Mouse (Mus musculus): ENCODE results near the gene Mto1.

DNA sequence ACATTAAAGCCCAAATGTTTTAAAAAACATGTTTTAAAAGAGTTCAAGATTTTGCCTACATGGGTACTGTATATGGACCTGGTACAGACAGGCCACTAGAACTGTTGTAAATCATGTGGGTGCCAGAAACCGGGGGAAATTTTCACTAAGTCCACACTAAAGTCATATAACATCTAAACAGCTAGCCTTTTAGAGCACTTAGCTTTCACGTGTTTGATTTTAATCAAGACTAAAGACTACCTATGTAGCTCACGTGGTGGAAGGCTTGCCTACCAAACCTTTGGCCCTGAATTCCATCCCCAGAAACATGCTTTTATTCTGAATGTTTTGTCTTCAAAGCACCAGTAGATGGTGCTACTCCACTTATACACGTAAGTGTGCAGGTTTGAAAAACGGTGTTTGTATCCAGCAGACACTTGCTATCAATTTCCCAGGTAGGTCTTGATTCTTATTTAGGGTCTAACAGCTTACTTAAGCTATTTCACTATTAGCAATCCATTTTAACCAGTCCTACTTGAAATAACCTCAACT is 29.1 kb downstream of the Mto1 start:
- TF ChIP-seq POLR2A (IDR thresholded peaks at IDR 0.05; ENCODE audit: low read depth, low read length) = no peak
- TF ChIP-seq CTCF (IDR thresholded peaks at IDR 0.05; ENCODE audit: extremely low read depth, insufficient read length, insufficient replicate concordance, low read depth, low read length) = no peak
